Mouse (Mus musculus): ENCODE results near the gene Rnf180.
A peak's percentile ranks its signal among the peaks of the same experiment; 100 is the strongest.
"Not testable (repeated sequence)": the region's sequence is repeated elsewhere in the genome, so short reads cannot be mapped to it uniquely, and the experiment has no call there.

Rnf180 gene

GRCm38 (mm10) chr13:105294715-105295114 lies at the start of gene Rnf180:
Gene Rnf180, minus strand, starts transcription at chr13:105294815.
- no peak for DNase-seq (ENCODE audit: low read depth, low spot score)

- DNase-seq (ENCODE audit: low read depth, low spot score): no peak
These were observed 36.8 kb upstream of the Rnf180 start for GRCm38 (mm10) chr13:105331199-105331968.

- DNase-seq (ENCODE audit: low read depth, low spot score): no peak
These were observed 32.3 kb upstream of the Rnf180 start for GRCm38 (mm10) chr13:105326946-105327345.

GRCm38 (mm10) chr13:105316926-105317325 lies 22.3 kb upstream of the Rnf180 start:
- DNase-seq (ENCODE audit: low read depth, low spot score): no peak

GRCm38 (mm10) chr13:105316009-105316408 lies 21.4 kb upstream of the Rnf180 start:
- DNase-seq (ENCODE audit: low read depth, low spot score): no peak

GRCm38 (mm10) chr13:105312763-105313162 lies 18.1 kb upstream of the Rnf180 start:
- DNase-seq (ENCODE audit: low read depth, low spot score): no peak

GRCm38 (mm10) chr13:105310562-105310961 lies 15.9 kb upstream of the Rnf180 start:
- DNase-seq (ENCODE audit: low read depth, low spot score): not testable (repeated sequence)

- DNase-seq (ENCODE audit: low read depth, low spot score): no peak
These were observed 10.9 kb upstream of the Rnf180 start for GRCm38 (mm10) chr13:105305513-105305912.

GRCm38 (mm10) chr13:105304054-105304453 lies 9.4 kb upstream of the Rnf180 start:
- no peak for DNase-seq (ENCODE audit: low read depth, low spot score)

GRCm38 (mm10) chr13:105300009-105300346 lies 5.4 kb upstream of the Rnf180 start:
- DNase-seq (ENCODE audit: low read depth, low spot score): peak; percentile 25

GRCm38 (mm10) chr13:105299162-105300008 lies 4.8 kb upstream of the Rnf180 start:
- DNase-seq (ENCODE audit: low read depth, low spot score): no peak

- no peak for DNase-seq (ENCODE audit: low read depth, low spot score)
These were observed 591 bp downstream of the Rnf180 start for GRCm38 (mm10) chr13:105293781-105294667.

- DNase-seq (ENCODE audit: low read depth, low spot score): peak; percentile 4
These were observed 2.8 kb downstream of the Rnf180 start for GRCm38 (mm10) chr13:105291816-105292215.

- DNase-seq (ENCODE audit: low read depth, low spot score): no peak
These were observed 4.0 kb downstream of the Rnf180 start for GRCm38 (mm10) chr13:105290594-105290993.

GRCm38 (mm10) chr13:105290021-105290420 lies 4.6 kb downstream of the Rnf180 start:
- DNase-seq (ENCODE audit: low read depth, low spot score): no peak

- DNase-seq (ENCODE audit: low read depth, low spot score): no peak
These were observed 15.1 kb downstream of the Rnf180 start for GRCm38 (mm10) chr13:105279397-105280018.

GRCm38 (mm10) chr13:105270394-105271094 lies 24.1 kb downstream of the Rnf180 start:
- DNase-seq (ENCODE audit: low read depth, low spot score): no peak

GRCm38 (mm10) chr13:105267464-105267863 lies 27.2 kb downstream of the Rnf180 start:
- no peak for DNase-seq (ENCODE audit: low read depth, low spot score)

GRCm38 (mm10) chr13:105266746-105267145 lies 27.9 kb downstream of the Rnf180 start:
- DNase-seq (ENCODE audit: low read depth, low spot score): peak; percentile 4

GRCm38 (mm10) chr13:105256757-105257433 lies 37.7 kb downstream of the Rnf180 start:
- no peak for DNase-seq (ENCODE audit: low read depth, low spot score)
